Mouse (Mus musculus) left cerebral cortex, postnatal 25 days (tissue): Measurements from ENCODE around the gene Atxn7l1. TPM values are rescaled to one million over a fixed set of nuclear protein-coding genes. Genes with fewer than 3 reads are reported as not detected.

Experiments used
- DNase-seq, 2 experiments: peaks; one replicate each; pipeline ENCODE4 v3.0.0; 2022; ENCODE audit warnings: low spot score in 2 of 2, mixed read lengths in 1 of 2
- intact Hi-C: fragments of 180-260 bp; cut with DNase I; formaldehyde crosslinking; loops from one replicate; pipeline ENCODE4 v1.15.1; 2025
- total RNA-seq, 2 experiments: library from RNA; stranded (reverse); gene quantifications; 2 replicates each; pipeline ENCODE4 v1.2.3; 2021

The Atxn7l1 gene
- total RNA-seq, 2 experiments from 2014 or later: 56.8 to 60.8 TPM

GRCm38 (mm10) chr12:33390844-33391560, 243.5 kb downstream of the Atxn7l1 start:
- DNase-seq: no peak
- intact Hi-C loops: no loop called here

- peak; percentile 69 to 70 for DNase-seq
- intact Hi-C loops: no loop called here
Measured at GRCm38 (mm10) chr12:33394804-33395623, 247.5 kb downstream of the Atxn7l1 start, which contains the start of gene Efcab10. TSS of gene Efcab10 (plus strand) at chr12:33394854.

- peak in 1 of 2 experiments; percentile 62 for DNase-seq
- intact Hi-C loops: no loop called here
Measured at GRCm38 (mm10) chr12:33403265-33403693, 255.8 kb downstream of the Atxn7l1 start.

DNA sequence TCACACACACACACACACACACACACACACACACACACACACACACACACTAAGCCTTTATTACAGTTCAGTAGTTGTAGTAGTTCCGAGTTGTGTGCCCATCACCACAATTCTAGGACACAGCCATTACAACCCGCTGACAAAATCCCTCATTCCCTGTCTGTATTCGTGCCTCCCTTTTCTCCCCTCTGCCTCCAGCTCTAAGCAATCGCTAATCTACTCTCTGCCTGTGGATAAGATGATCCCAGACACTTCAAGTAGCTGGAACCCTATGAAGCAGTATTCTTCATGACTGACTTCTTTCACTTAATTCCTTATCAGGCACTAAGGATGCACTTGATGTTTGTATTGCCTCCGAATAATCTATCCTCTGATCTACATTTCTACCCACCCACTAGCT, 257.5 kb downstream of the Atxn7l1 start:
- no peak for DNase-seq
- intact Hi-C loops: no loop called here

DNA sequence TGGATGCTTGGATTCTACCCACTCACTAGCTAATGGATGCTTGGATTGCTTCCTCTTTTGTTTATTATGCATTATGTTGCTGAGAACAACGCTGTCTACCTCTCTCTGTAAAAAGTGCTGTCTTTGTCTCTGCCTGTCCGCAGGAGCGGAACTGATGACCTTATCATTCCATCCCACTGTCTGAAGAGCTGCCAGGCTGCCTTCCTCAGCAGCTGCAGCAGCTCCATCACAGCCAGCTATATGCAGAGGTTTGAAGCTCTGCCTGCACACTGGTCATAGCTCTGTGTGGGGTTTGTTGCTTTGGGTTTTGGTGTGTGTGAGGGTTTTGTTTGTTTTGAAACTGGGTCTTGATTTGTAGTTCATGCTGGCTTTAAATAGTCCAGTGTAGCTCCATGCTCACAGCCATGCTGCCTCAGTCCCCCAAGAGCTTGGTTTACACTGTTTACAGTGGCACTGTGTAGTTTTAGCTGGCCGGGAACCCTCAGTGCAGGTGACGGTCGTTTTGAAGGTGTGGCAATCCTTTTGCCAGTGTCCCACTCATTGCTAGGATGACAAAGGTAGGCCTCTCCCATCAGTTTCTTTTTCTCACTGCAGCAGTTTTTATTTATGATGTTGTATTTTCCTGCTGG, 258.0 kb downstream of the Atxn7l1 start:
- intact Hi-C loops: no loop called here
- DNase-seq: no peak

DNA sequence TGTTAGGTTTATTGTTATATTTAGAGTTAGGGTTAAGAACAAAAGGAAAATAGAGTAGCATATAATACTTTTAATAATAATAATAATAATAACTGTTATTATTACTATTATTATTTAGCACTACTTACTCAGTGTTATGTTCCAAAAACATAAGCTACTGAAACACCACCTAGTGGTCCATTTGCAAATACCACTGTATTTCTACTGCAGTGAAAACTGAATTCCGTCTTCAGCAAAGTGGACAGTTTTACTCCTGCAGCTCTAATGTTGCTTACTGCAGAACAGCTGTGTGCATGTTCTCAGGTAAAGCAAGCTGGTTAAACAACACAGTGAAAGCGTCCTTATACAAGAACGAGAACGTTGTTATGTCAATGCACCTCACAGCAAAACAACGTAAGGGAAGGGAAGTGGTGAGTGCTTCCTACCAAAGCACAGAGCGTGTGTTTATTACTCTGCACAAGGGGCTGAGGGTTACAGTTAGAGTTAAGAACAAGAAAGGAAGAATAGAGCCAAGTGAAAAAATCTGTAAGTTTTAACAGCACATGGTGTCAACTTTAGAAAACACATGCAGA, 264.2 kb downstream of the Atxn7l1 start:
- no peak for DNase-seq
- intact Hi-C loops: no loop called here

Other genes with a start within 250 kb of the Atxn7l1 start
- 10 to 100 TPM; 36.3 to 40.6 TPM for gene Sypl, start 193.8 kb upstream of the Atxn7l1 start, total RNA-seq
- 1 to 10 TPM in 1 of 2 experiments, under 1 TPM in 1; 0.76 to 1.8 TPM for gene Cdhr3, start 54.8 kb upstream of the Atxn7l1 start, total RNA-seq
- 1 to 10 TPM; 2.1 to 2.3 TPM for gene Efcab10, start 247.2 kb downstream of the Atxn7l1 start, total RNA-seq